Mouse (Mus musculus) CD4-positive, CD25-positive, alpha-beta regulatory T cell, adult 2 months (primary cell): ENCODE results near the gene Fut8.
"Not testable (repeated sequence)": the region's sequence is repeated elsewhere in the genome, so short reads cannot be mapped to it uniquely, and the experiment has no call there.

ENCODE experiments used
- DNase-seq: peaks from one replicate; pipeline ENCODE4 v3.0.0-alpha.2; 2012; ENCODE audit warnings: low read depth, low spot score

The Fut8 gene

DNA sequence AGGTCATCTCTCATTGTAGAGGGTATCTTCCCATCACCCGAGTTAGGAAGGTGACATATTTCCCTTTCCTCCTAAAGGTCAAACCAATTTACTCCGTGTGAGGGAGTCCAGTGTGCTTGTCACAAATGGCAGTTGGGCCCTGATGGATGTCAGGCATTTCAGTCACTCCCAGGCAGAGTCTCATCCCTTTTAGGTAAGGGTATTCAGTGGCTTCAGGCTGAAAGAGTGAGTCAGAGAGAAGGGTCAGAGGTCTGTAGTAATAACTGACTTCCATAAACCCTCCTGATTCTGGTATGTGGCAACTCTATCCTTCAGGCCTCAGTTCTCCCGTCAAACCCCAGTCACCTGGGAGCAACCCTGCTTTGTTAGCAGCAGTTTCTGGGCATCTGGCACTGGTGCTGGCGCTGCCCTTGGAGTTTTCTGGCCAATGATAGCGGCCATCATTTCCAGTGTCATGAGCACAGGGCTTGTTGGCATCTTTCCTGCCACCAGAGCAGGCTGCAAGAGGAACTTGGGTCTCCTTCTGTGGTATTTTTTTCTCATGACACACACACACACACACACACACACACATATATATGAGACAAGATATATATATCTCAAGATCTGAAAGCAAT lies 262.6 kb downstream of the Fut8 start:
- no peak for DNase-seq

DNA sequence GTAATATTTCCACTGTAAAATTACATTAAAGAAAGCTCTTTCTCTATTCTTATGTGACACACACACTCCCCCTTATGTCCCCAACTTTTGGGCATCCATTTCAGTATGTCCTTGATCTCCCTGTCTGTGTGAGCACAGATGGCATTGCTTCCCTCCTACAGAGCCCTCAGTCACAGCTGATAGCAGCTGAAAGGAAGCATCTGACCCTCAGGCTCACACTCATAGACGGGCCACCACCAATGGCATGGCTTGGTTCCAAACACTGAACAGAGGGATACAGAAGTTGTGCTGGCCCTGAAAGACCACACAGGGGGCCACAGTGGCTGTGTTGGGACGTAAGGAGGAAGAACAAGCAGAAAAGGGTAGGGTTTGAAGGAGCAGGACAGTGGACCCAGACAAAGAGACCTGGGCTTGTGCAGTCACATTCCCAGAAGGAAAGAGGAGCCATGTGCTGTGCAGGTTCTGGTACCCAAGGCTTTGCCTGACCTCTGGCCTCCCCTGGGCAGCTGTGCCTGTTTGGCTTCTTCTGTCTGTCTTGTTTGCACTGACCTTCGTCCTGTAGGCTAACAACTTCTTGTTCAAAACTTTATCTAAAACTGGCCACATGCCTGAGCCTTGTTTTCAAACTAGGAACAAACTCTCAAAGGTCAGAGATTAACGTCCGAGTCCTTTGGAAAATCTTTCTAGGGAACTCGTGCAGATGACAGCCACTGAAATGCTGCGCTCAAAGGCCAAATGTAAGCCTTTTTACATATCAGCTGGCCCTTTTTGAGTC lies 263.7 kb downstream of the Fut8 start:
- no peak for DNase-seq

DNA sequence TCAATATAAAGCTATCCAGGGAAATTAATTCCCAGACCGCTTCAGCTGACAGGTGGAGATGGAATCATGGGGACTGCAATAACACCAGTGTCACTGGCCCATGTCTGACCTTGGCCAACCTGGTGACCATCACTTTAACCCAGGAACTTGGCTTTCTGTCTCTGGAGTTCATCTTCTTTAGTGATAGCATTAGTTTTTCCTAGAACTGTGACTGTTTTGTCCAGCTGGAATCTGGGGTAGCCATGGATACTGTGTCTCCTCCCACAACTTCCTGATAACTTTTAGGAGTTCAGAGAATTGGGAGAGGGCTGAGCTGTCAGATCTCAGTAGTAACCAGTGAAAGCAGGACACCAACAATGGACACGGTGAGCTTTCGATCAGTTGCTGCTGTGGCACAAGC lies 264.3 kb downstream of the Fut8 start:
- DNase-seq, result no peak

DNA sequence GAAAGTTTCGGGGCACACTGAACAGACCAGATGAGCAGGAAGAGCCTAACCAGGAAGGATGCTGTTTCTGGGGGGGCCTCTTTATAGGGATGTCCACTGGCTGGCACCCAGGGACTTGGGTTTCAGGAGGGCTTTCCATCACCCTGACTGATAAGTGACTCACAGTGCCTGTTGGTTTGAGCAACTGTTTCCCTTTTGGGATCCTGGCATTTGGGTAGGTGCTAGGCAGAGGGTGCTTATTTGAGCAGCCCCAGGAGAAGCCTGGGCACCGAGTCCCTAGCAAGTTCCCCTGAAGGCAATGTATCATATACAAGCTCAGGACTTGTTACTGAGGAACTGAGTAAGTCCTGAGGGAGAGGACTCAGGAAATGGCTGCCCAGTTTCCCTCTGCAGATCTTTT lies 267.5 kb downstream of the Fut8 start:
- DNase-seq, result no peak

DNA sequence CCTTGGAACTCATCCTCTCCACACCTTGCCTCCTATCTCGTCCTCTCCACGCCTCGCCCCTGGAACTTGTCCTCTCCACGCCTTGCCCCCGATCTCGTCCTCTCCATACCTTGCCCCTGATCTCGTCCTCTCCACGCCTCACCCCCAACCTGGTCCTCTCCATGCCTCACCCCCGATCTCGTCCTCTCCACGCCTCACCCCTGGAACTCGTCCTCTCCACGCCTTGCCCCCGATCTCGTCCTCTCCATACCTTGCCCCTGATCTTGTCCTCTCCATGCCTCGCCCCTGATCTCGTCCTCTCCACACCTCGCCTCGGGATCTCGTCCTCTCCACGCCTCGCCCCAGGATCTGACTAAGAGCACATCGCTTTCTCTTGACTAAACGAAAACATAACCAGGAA lies 269.8 kb downstream of the Fut8 start:
- DNase-seq, result no peak

DNA sequence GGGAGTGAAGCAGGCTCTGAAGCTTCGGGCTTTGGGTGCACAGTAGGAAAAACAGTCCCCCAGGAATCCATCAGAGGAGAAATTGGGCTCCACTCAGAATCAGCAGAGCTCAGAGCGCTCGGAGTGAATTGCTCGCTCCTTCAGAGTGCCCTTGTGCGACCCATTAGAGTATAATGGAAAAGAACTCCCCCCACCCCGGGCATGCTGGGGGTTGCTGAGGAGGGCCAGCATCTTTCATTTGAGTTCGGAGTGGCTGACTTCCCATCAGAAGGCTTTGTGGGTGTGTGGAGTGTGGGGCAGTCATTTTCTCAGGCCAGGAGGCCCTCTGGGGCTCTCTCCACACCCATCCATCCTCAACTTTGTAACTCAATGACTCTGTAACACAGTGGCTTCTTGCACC lies 272.8 kb downstream of the Fut8 start:
- DNase-seq, result no peak

DNA sequence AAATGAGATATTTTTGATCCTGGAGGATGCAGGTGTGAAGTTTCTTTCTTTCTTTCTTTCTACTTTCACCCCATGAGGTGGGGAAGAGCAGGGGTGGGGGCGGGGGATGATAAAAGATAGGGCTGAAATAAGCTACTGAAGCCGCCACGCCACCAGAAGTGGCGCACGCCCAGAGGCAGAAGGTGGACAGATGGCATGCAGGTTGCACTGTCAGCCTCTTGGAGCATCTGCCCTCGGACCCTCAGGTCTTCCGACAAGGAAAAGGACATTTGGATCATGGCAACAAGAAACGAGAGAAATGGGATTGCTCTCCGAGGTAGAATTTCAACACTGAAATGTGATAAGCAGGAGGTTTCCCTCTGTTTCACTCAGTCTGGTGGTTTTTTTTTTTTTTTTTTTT lies 273.3 kb downstream of the Fut8 start:
- DNase-seq, result no peak

DNA sequence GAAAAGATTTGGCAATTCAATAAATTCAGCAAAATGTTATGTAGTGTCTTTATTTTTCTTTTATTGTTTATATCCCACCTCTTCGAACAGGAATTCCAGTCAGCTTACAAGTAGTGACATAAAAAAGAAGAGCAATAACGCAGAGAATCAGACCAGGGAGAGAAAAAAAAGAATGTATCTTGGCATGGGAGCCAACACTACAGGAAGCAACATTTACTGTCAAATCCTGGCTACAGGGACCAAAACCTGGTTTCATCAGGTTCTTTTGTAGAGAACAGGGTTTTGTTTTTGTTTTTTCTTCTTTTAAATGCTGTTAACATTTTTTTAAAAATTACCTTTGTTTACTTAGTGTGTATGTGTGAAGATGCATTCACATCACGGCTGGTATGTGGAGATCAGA lies 273.7 kb downstream of the Fut8 start:
- DNase-seq, result no peak

DNA sequence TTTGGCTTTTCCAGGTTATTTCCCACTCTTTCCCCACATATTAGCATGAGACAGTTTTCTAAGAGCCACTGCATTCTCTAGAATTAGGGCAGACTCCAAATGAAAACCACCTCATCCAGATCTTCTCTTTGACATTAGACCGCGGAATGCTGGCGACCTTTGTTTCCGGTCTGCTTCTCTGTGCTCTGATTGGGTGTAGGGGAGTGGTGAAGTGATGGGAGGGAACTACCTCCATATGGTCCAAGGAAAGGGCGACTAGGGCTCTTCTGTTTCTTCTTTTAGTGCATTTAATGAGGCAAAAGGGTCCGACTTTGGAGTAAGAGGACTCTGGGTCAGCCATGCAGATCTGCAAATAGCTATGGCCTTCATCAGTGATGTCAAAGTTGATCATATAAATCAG lies 278.9 kb downstream of the Fut8 start:
- no peak for DNase-seq

DNA sequence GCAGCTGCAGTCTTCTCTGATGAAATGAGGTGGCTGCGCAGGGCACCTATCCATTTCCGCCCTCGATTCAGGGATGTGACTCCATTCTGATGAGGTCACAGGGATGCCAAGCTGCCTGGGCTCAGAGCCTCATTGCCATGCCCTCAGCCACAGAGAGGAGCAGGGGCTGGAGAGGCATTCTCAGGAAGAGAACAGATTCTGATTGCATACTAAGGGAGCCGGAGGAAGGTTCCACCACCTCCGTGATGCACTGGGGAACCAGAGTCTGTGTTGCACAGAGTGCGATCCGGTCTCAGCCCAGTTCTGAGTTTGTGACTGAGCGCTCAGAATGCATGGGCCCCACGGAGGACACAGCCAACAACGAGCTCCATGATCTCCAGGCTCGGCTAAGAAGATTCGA lies 279.8 kb downstream of the Fut8 start:
- no peak for DNase-seq

DNA sequence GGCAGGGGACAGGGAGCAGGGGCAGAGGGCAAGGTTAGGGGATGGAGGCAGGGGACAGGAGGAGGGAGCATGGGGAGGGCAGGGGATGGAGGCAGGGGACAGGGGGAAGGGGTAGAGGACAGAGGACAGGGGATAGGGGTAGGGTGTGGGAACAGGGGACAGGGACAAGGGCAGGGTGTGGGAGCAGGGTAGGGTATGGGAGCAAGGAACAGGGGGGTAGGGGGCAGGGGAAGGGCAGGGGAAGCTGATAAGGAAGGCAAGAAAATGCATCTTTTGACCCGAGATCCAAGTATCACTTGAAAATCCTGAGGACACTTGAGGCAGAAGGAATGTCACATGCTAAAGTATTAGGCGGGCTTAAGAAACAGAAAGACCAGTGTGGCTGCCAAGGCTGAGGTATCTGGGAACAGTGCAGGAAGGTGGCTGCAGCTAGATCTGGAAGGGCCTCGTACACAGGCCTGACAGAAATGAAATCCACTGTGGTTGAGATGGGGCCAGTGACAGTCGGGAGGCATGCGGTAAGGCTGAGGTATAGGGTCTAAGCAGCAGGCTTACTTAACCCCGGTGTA lies 281.7 kb downstream of the Fut8 start:
- no peak for DNase-seq

DNA sequence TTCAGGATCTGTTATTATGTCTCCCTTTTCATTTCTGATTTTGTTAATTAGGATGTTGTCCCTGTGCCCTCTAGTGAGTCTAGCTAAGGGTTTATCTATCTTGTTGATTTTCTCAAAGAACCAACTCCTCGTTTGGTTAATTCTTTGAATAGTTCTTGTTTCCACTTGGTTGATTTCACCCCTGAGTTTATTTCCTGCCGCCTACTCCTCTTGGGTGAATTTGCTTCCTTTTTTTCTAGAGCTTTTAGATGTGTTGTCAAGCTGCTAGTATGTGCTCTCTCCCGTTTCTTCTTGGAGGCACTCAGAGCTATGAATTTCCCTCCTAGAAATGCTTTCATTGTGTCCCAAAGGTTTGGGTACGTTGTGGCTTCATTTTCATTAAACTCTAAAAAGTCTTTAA lies 286.1 kb downstream of the Fut8 start:
- DNase-seq, result not testable (repeated sequence)
